Mouse (Mus musculus) adipose tissue, adult 10 weeks (tissue): ENCODE data around the gene Masp2. TPM values are rescaled to one million over a fixed set of nuclear protein-coding genes. Genes with fewer than 3 reads are reported as not detected.

ENCODE experiments used
- polyA plus RNA-seq: library from polyadenylated mRNA; stranded (reverse); fragments of 350-450 nt; fragmentation: Illumina TruSeq; extraction: RNeasy Lipid Tissue Mini Kit (QIAGEN cat#74804); gene quantifications from one replicate; pipeline ENCODE4 v1.2.3, GENCODE M21; 2014; ENCODE audit warnings: low read depth, low replicate concordance

Masp2 gene
- polyA plus RNA-seq, result 0.62 TPM

DNA sequence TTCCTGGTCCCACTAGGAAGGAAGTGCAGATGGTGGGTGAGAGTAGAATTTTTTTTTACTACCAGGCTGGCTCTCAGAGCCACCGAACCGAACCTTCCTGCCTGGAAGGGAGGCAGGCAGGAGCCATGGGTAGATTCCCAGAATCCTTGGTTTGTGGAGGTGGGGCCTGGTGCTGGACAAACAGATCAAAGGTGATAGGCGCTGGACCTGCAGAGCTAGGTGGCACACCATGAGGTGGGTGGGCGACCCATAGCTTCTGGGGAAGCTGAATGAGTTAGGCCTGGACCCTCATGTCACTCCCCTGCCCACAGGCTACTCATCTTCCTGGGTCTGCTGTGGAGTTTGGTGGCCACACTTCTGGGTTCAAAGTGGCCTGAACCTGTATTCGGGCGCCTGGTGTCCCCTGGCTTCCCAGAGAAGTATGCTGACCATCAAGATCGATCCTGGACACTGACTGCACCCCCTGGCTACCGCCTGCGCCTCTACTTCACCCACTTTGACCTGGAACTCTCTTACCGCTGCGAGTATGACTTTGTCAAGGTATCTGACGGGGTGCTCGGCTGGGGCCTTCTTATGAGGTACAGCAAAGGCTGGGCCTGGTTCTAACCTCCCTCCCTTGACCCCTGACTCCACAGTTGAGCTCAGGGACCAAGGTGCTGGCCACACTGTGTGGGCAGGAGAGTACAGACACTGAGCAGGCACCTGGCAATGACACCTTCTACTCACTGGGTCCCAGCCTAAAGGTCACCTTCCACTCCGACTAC lies at the start of gene Masp2:
Gene Masp2, plus strand, starts transcription at position 198 of the 764 bp plus-strand sequence.

DNA sequence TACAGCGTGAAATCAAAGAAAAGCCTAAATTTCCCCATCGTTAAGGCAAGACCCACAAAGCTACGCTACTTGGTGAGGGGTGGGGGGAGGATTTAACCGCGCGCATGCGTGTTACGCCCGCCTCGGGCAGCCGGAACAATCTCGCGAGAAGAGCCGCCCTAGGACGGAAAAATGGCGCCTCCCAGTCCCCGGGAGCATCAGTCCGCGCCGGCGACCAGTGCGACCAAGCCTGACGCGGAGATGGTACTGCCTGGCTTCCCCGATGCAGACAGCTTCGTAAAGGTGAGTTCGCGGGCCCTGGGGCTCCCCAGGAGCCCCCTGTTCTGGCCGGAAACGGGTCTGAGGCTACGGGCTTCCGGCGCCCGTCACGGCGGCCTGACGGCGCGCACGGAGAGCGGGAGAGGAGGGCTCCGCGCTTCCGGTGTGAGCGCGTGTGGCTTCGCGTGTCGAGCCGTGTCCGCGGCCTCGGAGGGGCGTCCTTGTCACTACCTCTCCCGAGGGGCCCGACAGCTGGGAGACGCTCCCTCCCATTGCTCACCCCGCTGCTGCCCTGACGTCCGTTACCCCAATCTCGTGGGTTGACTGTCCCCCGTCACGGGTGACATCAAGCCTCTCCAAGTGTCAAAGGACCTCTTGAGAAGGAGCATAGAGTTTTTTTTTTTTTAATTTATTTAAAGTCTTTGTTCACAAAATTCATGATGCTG lies 43.9 kb upstream of the Masp2 start, which contains the start of gene Exosc10:
Gene Exosc10, plus strand, starts transcription at position 133 of the 704 bp plus-strand sequence.

DNA sequence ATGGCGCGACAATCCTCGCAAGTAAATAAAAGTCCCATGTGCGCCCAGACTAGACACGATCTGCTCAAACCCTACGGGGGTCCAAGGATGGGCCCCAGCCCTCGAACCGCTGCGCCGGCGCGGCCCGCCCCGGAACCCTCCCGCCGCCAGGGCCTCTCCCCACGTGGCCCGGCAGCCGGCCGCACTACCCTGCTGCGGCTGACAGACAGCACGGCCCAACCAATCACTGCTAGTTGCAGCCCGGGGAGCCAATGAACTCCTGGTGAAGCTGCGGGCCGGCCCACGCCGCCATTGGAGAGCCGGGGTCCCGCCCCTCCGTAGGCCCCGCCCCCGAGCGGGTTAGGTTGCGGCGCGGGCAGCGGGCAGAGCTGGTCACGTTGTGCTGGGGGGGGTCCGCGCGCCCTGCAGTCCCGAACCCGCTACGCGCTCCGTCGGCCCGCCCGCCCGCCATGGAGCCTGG lies 11.2 kb upstream of the Masp2 start, which contains the start of gene Srm:
Gene Srm, plus strand, starts transcription at position 333 of the 460 bp plus-strand sequence.

DNA sequence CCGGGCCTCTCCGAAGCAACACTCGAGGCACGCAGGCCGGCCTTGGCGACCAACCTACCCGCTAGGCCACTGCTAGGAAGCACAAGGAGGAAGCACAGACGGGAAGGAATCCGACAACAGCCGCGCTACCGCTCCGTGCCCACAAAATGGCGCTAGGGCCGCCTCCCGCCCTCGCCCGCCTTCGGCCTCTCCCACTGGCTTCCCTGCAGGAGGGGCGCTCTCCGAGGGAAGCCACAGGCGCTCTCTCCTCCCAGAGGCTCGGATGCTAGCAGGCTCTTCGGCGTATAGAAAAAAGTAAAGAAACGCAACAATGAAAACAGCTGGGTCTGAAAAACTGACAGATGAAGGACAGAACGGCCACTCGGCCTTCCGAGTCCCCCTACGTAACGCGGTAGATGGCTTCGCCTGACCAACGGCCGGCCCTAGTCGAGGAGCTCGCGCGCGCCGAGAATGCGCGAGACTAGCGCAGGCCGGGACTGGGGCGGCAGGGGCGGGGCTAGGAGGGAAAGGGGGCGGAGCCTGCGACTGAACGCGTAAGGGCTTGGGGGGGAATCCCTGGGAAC lies 24.4 kb downstream of the Masp2 start, which contains the start of gene Tardbp:
Gene Tardbp, minus strand, starts transcription at position 397 of the 563 bp plus-strand sequence.

DNA sequence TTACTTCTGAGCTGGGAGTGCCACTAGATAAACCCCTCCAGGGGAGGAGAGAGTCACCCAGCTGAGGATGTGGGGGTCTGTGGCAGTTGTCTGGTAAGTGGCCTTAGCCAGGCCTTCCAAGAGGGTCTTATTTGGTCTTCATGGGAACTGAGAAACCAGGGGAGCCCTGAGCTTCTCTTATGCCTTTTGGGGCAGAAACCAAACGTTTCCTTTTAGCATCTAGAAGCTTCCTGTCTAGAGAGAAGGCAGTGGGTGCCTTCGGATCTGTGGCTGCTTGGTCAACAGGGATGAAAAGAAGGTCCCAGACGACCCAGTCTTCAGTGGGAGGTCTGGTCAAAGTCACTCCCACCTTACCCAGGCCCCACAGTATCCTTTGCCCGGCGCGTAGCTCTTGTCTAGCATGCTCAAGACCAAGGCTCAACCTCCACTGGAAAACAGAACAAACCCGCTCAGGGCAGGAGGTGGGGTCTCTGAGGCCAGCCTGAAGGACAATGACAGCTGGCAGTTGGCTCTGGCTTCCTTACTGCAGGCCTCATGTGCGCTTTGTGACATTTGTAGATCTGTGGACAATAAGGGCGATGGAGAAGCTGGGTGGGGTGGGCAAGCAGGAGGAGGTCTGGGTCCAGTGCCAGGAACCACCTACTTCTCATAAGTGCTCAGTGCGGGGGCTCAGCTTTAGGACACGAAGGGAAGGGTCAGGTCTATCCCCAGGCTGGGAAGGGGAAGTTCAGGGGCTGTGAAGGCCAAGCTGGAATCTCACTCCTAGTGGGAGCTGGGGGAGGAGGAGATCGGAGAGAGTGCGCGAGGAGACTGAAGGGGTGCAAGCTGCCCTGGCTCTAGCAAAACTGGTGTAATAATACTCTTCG lies 41.2 kb downstream of the Masp2 start, which contains the start of gene Gm572:
Gene Gm572, plus strand, starts transcription at position 27 of the 866 bp plus-strand sequence.

Other genes with a start within 250 kb of the Masp2 start
- gene Ubiad1, start 157.8 kb upstream of the Masp2 start, polyA plus RNA-seq, result 10.9 TPM
- 31.7 TPM for gene Mtor, start 153.9 kb upstream of the Masp2 start, polyA plus RNA-seq
- 10.4 TPM for gene Angptl7, start 102.1 kb upstream of the Masp2 start, polyA plus RNA-seq
- gene Exosc10, start 44.1 kb upstream of the Masp2 start, polyA plus RNA-seq, result 32.8 TPM
- 45.9 TPM for gene Srm, start 11.1 kb upstream of the Masp2 start, polyA plus RNA-seq
- gene Tardbp, start 24.5 kb downstream of the Masp2 start, polyA plus RNA-seq, result 234 TPM
- gene Gm572, start 40.8 kb downstream of the Masp2 start, polyA plus RNA-seq, result not detected
- gene Casz1, start 201.9 kb downstream of the Masp2 start, polyA plus RNA-seq, result 4.8 TPM